Comparison of ENCODE assay signal across 8 mouse cellular contexts in genomic region chr10:61370273-61370979, GRCm38 (mm10). TPM values are rescaled to one million over a fixed set of nuclear protein-coding genes. Genes with fewer than 3 reads are reported as not detected.
DNase-seq lines count a peak whose midpoint lies in the region; TF ChIP-seq lines count a peak whose summit lies in the region.

No protein-coding gene starts in this region.

- WGBS in lung, adult 2 months, result 39% methylated on average over 18 of the region's 18 CpGs

- H3K4me3 ChIP-seq in lung, adult 2 months (replicated peaks; ENCODE audit: extremely low read depth, low read depth, low read length), result no peak overlapping the region

- no peak for TF ChIP-seq POLR2A in lung, adult 2 months (IDR thresholded peaks at IDR 0.05; ENCODE audit: borderline replicate concordance, extremely low read depth, low read depth, low read length)

- H3K4me1 ChIP-seq in lung, adult 2 months (ENCODE audit: control insufficient read depth, insufficient read depth, low read length), result peaks cover 51% of the 10 kb centered on the region

- no peak for TF ChIP-seq CTCF in lung, adult 2 months (IDR thresholded peaks at IDR 0.05; ENCODE audit: insufficient read depth, low read length)

- peak; percentile 54 to 70 for DNase-seq in lung, adult 18-20 months
- DNase-seq in lung, adult 2 months, result no peak
- peak; percentile 78 to 88 for DNase-seq in heart, adult 9 months (ENCODE audit: low spot score in 2 of 2)
- peak; percentile 68 for DNase-seq in kidney, adult 9 months
- peak; percentile 75 for DNase-seq in lung, postnatal 36 days
- no peak for DNase-seq in left cerebral cortex, adult 11 months (ENCODE audit: low spot score)
- no peak for DNase-seq in layer of hippocampus, postnatal 25 days (ENCODE audit: extremely low spot score in 1 of 2, low spot score in 1 of 2)
- DNase-seq in spleen, postnatal 4 days (ENCODE audit: low spot score in 2 of 2), result no peak

RNA-seq across cellular contexts. Expression of gene Pald1, which starts 12.9 kb away (rescaled TPM):
- 69.1 and 76.2 TPM in 2 replicates for polyA plus RNA-seq in lung, adult 2 months (2012; rRNA removed)
- 10 to 100 TPM; 15.2 to 20.0 TPM for total RNA-seq in layer of hippocampus, postnatal 25 days (2021)

RNA-seq across cellular contexts. Expression of gene Nodal, which starts 47.3 kb away (rescaled TPM):
- 0.15 and 0.24 TPM in 2 replicates for polyA plus RNA-seq in lung, adult 2 months (2012; rRNA removed)
- total RNA-seq in layer of hippocampus, postnatal 25 days (2021), result under 1 TPM; 0.25 to 0.28 TPM

Comparison
In these comparisons a context has a peak if more than half of its experiments do, and no peak if none do; other contexts are left out.
1. DNase-seq: peak in lung, adult 18-20 months (2 of 2), heart, adult 9 months (2 of 2), kidney, adult 9 months (single experiment) and lung, postnatal 36 days (single experiment); none in lung, adult 2 months (single experiment), left cerebral cortex, adult 11 months (single experiment), layer of hippocampus, postnatal 25 days (0 of 2) and spleen, postnatal 4 days (0 of 2).